Mouse (Mus musculus) gastrocnemius, postnatal 10 days (tissue): Measurements from ENCODE around the gene Nol7. TPM values are rescaled to one million over a fixed set of nuclear protein-coding genes. Genes with fewer than 3 reads are reported as not detected.

Source experiments
- DNase-seq: peaks from one replicate; pipeline ENCODE4 v3.0.0; 2021; ENCODE audit warnings: mixed read lengths
- total RNA-seq, 2 experiments: library from RNA; stranded (reverse); gene quantifications; 2 replicates each; pipeline ENCODE4 v1.2.3; 2021

The Nol7 gene
- total RNA-seq, 2 experiments from 2014 or later: 149 to 160 TPM

DNA sequence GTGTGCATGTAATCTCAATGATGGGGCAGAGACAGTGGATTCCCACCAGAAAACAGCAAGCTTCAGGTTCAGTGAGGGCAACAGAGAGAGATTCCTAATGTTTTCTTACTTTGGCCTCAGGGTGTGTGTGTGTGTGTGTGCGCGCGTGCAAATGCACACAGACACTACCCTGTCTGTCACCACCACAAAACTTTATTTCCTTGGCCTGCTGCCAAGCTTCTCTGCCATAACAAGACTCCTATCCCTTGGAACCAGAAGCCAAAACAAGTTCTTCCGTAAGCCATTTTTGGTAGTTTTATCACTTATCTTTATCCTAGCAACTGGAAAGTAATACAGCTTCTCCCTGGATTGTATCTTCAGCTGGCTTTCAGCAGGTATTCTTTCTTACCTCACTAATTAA, 30.2 kb downstream of the Nol7 start:
- DNase-seq: no peak

DNA sequence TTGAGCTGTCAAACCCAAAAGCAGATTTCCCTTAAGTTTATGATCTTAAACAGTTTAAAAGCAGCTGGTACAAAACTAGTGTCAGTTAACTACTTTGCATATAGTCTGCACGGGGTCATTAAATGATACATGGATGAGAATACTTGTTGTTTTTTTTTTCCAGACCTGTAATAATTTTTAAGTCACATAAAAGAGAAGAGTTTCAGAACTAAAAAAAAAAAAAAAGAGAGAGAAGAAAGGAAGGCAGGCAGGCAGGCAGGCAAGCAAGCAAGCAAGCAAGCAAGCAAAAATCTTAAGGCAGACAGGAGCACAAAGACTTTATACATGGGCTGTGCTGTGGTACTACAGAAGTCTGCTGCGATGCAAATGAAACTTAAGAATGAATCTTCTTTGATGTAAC, 35.2 kb downstream of the Nol7 start:
- no peak for DNase-seq

- DNase-seq: no peak
Observed at GRCm38 (mm10) chr13:43440376-43440775, 42.2 kb downstream of the Nol7 start.

- DNase-seq: no peak
Observed at GRCm38 (mm10) chr13:43442551-43442950, 44.4 kb downstream of the Nol7 start.

DNA sequence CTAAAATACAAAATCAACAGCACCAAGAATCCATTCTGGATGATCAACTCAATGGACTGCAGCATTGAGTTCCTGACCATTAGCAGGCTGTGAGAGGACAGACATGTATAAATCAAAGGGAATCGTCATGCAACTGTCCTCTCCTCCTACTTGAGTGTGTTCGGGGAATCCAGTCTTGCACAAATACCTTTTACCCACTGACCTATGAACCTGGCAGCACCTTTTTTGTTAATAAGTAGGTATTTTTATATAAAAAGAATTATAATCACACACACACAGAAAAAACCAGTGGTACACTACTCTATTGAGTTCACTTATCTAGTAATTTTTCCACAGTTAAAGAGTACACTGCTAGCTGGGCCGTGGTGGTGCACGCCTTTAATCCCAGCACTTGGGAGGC, 45.5 kb downstream of the Nol7 start:
- DNase-seq: no peak

GRCm38 (mm10) chr13:43444717-43445116, 46.5 kb downstream of the Nol7 start:
- DNase-seq: no peak

- no peak for DNase-seq
Observed at GRCm38 (mm10) chr13:43445754-43446153, 47.6 kb downstream of the Nol7 start.

- DNase-seq: no peak
Observed at GRCm38 (mm10) chr13:43447721-43448120, 49.5 kb downstream of the Nol7 start.

DNA sequence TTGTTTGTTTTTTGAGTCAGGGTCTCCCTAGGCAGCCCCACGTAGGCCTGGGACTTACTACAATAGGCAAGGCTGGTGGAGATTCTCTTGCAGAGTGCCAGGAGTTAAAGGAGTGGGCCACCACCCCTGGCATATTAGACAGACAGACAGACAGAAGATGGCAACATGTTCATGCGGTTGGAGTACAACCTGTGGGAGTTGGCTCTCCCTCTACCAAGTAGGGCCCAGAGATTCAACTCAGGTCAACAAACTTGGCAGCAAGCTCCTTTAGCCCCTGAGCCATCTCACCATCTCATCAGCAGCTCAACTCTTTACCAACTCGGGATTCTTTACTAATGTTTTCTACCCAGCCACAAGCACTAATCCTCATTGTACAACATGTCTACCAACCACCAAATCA, 52.5 kb downstream of the Nol7 start:
- DNase-seq: no peak

DNA sequence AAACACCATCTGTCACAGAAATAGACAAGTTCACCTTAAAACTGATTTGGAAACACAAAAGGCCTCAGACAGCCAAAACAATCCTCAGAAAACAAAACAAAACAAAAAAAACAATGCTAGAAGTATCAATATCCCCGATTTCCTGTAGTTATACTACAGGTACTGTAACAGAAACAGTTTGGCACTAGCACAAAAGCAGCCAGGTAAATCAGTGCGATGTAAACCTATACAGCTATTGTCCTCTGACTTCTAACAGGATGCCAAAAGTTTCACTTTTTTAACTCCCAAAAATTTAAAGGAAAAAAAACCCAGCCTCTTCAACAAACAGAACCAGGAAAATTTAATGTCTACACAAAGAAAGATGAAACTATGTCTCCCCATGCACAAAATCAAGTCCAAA, 54.0 kb downstream of the Nol7 start:
- no peak for DNase-seq

GRCm38 (mm10) chr13:43452843-43453605, 54.8 kb downstream of the Nol7 start:
- DNase-seq: no peak

GRCm38 (mm10) chr13:43454431-43454830, 56.2 kb downstream of the Nol7 start:
- no peak for DNase-seq

Other genes starting within 250 kb of the Nol7 start
- gene Tbc1d7, start 226.9 kb upstream of the Nol7 start, total RNA-seq: 10 to 100 TPM; 26.8 to 28.3 TPM
- gene Gfod1, start 94.2 kb upstream of the Nol7 start, total RNA-seq: 1 to 10 TPM; 6.2 to 6.8 TPM
- 10 to 100 TPM; 13.3 to 14.0 TPM for gene Sirt5, start 32.9 kb upstream of the Nol7 start, total RNA-seq
- 10 to 100 TPM; 38.1 to 43.4 TPM for gene Ranbp9, start 82.9 kb downstream of the Nol7 start, total RNA-seq
- gene Mcur1, start 161.8 kb downstream of the Nol7 start, total RNA-seq: 10 to 100 TPM; 22.0 to 22.6 TPM
- under 1 TPM; 0.34 to 0.61 TPM for gene Rnf182, start 217.3 kb downstream of the Nol7 start, total RNA-seq